Mouse (Mus musculus) mesoderm, embryonic 11.5 days (tissue): ENCODE measurements around the gene Slc1a3.
"Not testable (repeated sequence)": the region's sequence is repeated elsewhere in the genome, so short reads cannot be mapped to it uniquely, and the experiment has no call there.

Experiments used
- DNase-seq: peaks from one replicate; pipeline ENCODE4 v3.0.0-alpha.2; 2012; ENCODE audit warnings: low read depth, low spot score

Gene Slc1a3

GRCm38 (mm10) chr15:8706613-8707012, 4.0 kb downstream of the Slc1a3 start:
- DNase-seq, result no peak

- no peak for DNase-seq
Measured at GRCm38 (mm10) chr15:8706178-8706577, 4.4 kb downstream of the Slc1a3 start.

- not testable (repeated sequence) for DNase-seq
Measured at GRCm38 (mm10) chr15:8705560-8705959, 5.0 kb downstream of the Slc1a3 start.

GRCm38 (mm10) chr15:8697976-8698375, 12.6 kb downstream of the Slc1a3 start:
- DNase-seq, result no peak

- DNase-seq, result no peak
Measured at GRCm38 (mm10) chr15:8697500-8697899, 13.1 kb downstream of the Slc1a3 start.

- not testable (repeated sequence) for DNase-seq
Measured at GRCm38 (mm10) chr15:8690141-8690540, 20.4 kb downstream of the Slc1a3 start.

GRCm38 (mm10) chr15:8686846-8687245, 23.7 kb downstream of the Slc1a3 start:
- DNase-seq, result no peak

- DNase-seq, result no peak
Measured at GRCm38 (mm10) chr15:8685506-8685905, 25.1 kb downstream of the Slc1a3 start.

GRCm38 (mm10) chr15:8684263-8684662, 26.3 kb downstream of the Slc1a3 start:
- no peak for DNase-seq

- DNase-seq, result no peak
Measured at GRCm38 (mm10) chr15:8682871-8683270, 27.7 kb downstream of the Slc1a3 start.

- no peak for DNase-seq
Measured at GRCm38 (mm10) chr15:8682421-8682820, 28.1 kb downstream of the Slc1a3 start.

- no peak for DNase-seq
Measured at GRCm38 (mm10) chr15:8681971-8682370, 28.6 kb downstream of the Slc1a3 start.

- no peak for DNase-seq
Measured at GRCm38 (mm10) chr15:8681009-8681408, 29.6 kb downstream of the Slc1a3 start.

GRCm38 (mm10) chr15:8676959-8677358, 33.6 kb downstream of the Slc1a3 start:
- DNase-seq, result no peak

GRCm38 (mm10) chr15:8676211-8676691, 34.3 kb downstream of the Slc1a3 start:
- DNase-seq, result no peak

- DNase-seq, result no peak
Measured at GRCm38 (mm10) chr15:8675616-8676015, 34.9 kb downstream of the Slc1a3 start.

- no peak for DNase-seq
Measured at GRCm38 (mm10) chr15:8672532-8672931, 38.0 kb downstream of the Slc1a3 start.

GRCm38 (mm10) chr15:8667849-8668522, 42.6 kb downstream of the Slc1a3 start:
- DNase-seq, result no peak

GRCm38 (mm10) chr15:8665675-8666350, 44.8 kb downstream of the Slc1a3 start:
- DNase-seq, result no peak

GRCm38 (mm10) chr15:8663348-8664099, 47.0 kb downstream of the Slc1a3 start:
- no peak for DNase-seq

- DNase-seq, result no peak
Measured at GRCm38 (mm10) chr15:8661856-8662255, 48.7 kb downstream of the Slc1a3 start.

- no peak for DNase-seq
Measured at GRCm38 (mm10) chr15:8659977-8660376, 50.6 kb downstream of the Slc1a3 start.
